Mouse (Mus musculus): ENCODE measurements around the gene Zc4h2. TPM values are rescaled to one million over a fixed set of nuclear protein-coding genes. Genes with fewer than 3 reads are reported as not detected.

Zc4h2 gene
- polyA plus RNA-seq (2016; fragmentation: Nextera tagmentation; extraction: Ambion mirVana), result 52.2 and 55.9 TPM in 2 replicates

GRCm38 (mm10) chrX:95657804-95658599 lies at the start of gene Zc4h2:
Gene Zc4h2, minus strand, starts transcription at chrX:95658509.
- Histone ChIP-seq H3K36me3 (no peaks in the 10 kb centered on the region), H3K4me1 (no peaks in the 10 kb centered on the region), H3K9ac (replicated peaks) (peak within 1 kb of the TSS; percentile 39), H3K4me3 (peak within 1 kb of the TSS; percentile 44), H3K27ac (replicated peaks) (peak within 1 kb of the TSS; percentile 64), H3K27me3 (no peaks in the 10 kb centered on the region), H3K4me2 (replicated peaks) (peak within 1 kb of the TSS; percentile 50), H3K9me3 (no peaks in the 10 kb centered on the region)
- WGBS, result 25% methylated on average over 7 of the region's 7 CpGs
- ATAC-seq (ENCODE audit: low FRiP score, low read depth), result peak; percentile 100

GRCm38 (mm10) chrX:95687119-95687518 lies 28.8 kb upstream of the Zc4h2 start:
- ATAC-seq (ENCODE audit: low FRiP score, low read depth), result no peak
- no peak overlapping the region for H3K4me2 ChIP-seq (replicated peaks)
- 67% methylated on average over 1 of the region's 1 CpGs for WGBS

GRCm38 (mm10) chrX:95682206-95682605 lies 23.9 kb upstream of the Zc4h2 start:
- no peak overlapping the region for H3K9ac ChIP-seq (replicated peaks)
- no peaks in the 10 kb centered on the region for H3K4me1 ChIP-seq
- H3K27ac ChIP-seq (replicated peaks), result no peak overlapping the region
- no peak overlapping the region for H3K4me2 ChIP-seq (replicated peaks)
- no peak overlapping the region for H3K4me3 ChIP-seq
- no peaks in the 10 kb centered on the region for H3K36me3 ChIP-seq
- ATAC-seq (ENCODE audit: low FRiP score, low read depth), result no peak
- 94% methylated on average over 1 of the region's 1 CpGs for WGBS
- H3K9me3 ChIP-seq, result no peaks in the 10 kb centered on the region
- no peaks in the 10 kb centered on the region for H3K27me3 ChIP-seq

More at GRCm38 (mm10) chrX:95687119-95687518, 28.8 kb upstream of the Zc4h2 start:
- no peaks in the 10 kb centered on the region for H3K27me3 ChIP-seq
- no peak overlapping the region for H3K27ac ChIP-seq (replicated peaks)
- H3K4me1 ChIP-seq, result no peaks in the 10 kb centered on the region
- no peaks in the 10 kb centered on the region for H3K36me3 ChIP-seq
- H3K9ac ChIP-seq (replicated peaks), result no peak overlapping the region
- H3K9me3 ChIP-seq, result no peaks in the 10 kb centered on the region
- no peak overlapping the region for H3K4me3 ChIP-seq

- Histone ChIP-seq H3K27ac (replicated peaks) (no peak overlapping the region), H3K4me3 (peak overlapping the region; percentile 44), H3K4me2 (replicated peaks) (peak overlapping the region; percentile 45), H3K36me3 (no peaks in the 10 kb centered on the region), H3K9ac (replicated peaks) (peak overlapping the region; percentile 39), H3K9me3 (no peaks in the 10 kb centered on the region), H3K4me1 (no peaks in the 10 kb centered on the region), H3K27me3 (no peaks in the 10 kb centered on the region)
- ATAC-seq (ENCODE audit: low FRiP score, low read depth), result peak; percentile 76
- 24% methylated on average over 12 of the region's 12 CpGs for WGBS
Measured at GRCm38 (mm10) chrX:95658600-95659084, 333 bp upstream of the Zc4h2 start.

- no peak for ATAC-seq (ENCODE audit: low FRiP score, low read depth)
- Histone ChIP-seq H3K27ac (replicated peaks) (no peak overlapping the region), H3K4me2 (replicated peaks) (no peak overlapping the region), H3K9ac (replicated peaks) (no peak overlapping the region), H3K27me3 (no peaks in the 10 kb centered on the region), H3K4me3 (no peak overlapping the region), H3K36me3 (no peaks in the 10 kb centered on the region), H3K4me1 (no peaks in the 10 kb centered on the region), H3K9me3 (no peaks in the 10 kb centered on the region)
- WGBS, result 89% methylated on average over 5 of the region's 5 CpGs
Measured at GRCm38 (mm10) chrX:95600609-95601008, 57.7 kb downstream of the Zc4h2 start.

Other genes starting within 250 kb of the Zc4h2 start
- gene Amer1, start 213.6 kb downstream of the Zc4h2 start, polyA plus RNA-seq (2016; fragmentation: Nextera tagmentation; extraction: Ambion mirVana), result 11.5 and 11.6 TPM in 2 replicates
- gene Asb12, start 100.5 kb downstream of the Zc4h2 start, polyA plus RNA-seq (2016; fragmentation: Nextera tagmentation; extraction: Ambion mirVana), result 0.19 TPM in 1 of 2 replicates, not detected in the other
- gene Pfn5, start 100.4 kb downstream of the Zc4h2 start, polyA plus RNA-seq (2016; fragmentation: Nextera tagmentation; extraction: Ambion mirVana), result not detected in 2 replicates
- gene Zc3h12b, start 53.2 kb upstream of the Zc4h2 start, polyA plus RNA-seq (2016; fragmentation: Nextera tagmentation; extraction: Ambion mirVana), result 3.1 and 3.8 TPM in 2 replicates

Data from midbrain, embryonic 12.5 days (tissue).